Mouse (Mus musculus): ENCODE data around the gene Lypd1. TPM values are rescaled to one million over a fixed set of nuclear protein-coding genes. Genes with fewer than 3 reads are reported as not detected.

The Lypd1 gene
- polyA plus RNA-seq, 1 experiment from 2014 or later, result 50.5 TPM

GRCm38 (mm10) chr1:125910211-125910870, 2.6 kb downstream of the Lypd1 start:
- no peaks in the 10 kb centered on the region for H3K9me3 ChIP-seq
- peak overlapping the region; percentile 73 for H3K9ac ChIP-seq
- peak overlapping the region; percentile 9; the same call in 1 of the 2 replicates for H3K27ac ChIP-seq (replicated peaks)
- H3K27me3 ChIP-seq, result peaks cover 29% of the 10 kb centered on the region
- H3K4me2 ChIP-seq, result peak overlapping the region; percentile 98
- whole genome bisulfite sequencing, result 7% methylated on average over 14 of the region's 14 CpGs
- peak; percentile 38 for ATAC-seq (ENCODE audit: low read depth)
- peak overlapping the region; percentile 53 for H3K4me3 ChIP-seq
- H3K36me3 ChIP-seq, result no peaks in the 10 kb centered on the region
- H3K4me1 ChIP-seq (replicated peaks), result peaks cover 35% of the 10 kb centered on the region

GRCm38 (mm10) chr1:125893158-125893557, 19.7 kb downstream of the Lypd1 start:
- Histone ChIP-seq H3K36me3 (no peaks in the 10 kb centered on the region), H3K9me3 (no peaks in the 10 kb centered on the region), H3K4me2 (no peak overlapping the region), H3K9ac (no peak overlapping the region), H3K4me3 (no peak overlapping the region), H3K4me1 (replicated peaks) (no peaks in the 10 kb centered on the region), H3K27ac (replicated peaks) (no peak overlapping the region), H3K27me3 (no peaks in the 10 kb centered on the region)
- 69% methylated on average over 9 of the region's 9 CpGs for WGBS
- ATAC-seq (ENCODE audit: low read depth), result no peak

GRCm38 (mm10) chr1:125870056-125870455, 42.8 kb downstream of the Lypd1 start:
- Histone ChIP-seq H3K4me1 (replicated peaks) (no peaks in the 10 kb centered on the region), H3K36me3 (no peaks in the 10 kb centered on the region), H3K4me2 (no peak overlapping the region), H3K4me3 (no peak overlapping the region), H3K27me3 (no peaks in the 10 kb centered on the region), H3K9ac (no peak overlapping the region), H3K27ac (replicated peaks) (no peak overlapping the region), H3K9me3 (no peaks in the 10 kb centered on the region)
- WGBS, result 32% methylated on average over 7 of the region's 7 CpGs
- ATAC-seq (ENCODE audit: low read depth), result no peak

GRCm38 (mm10) chr1:125858631-125859030, 54.3 kb downstream of the Lypd1 start:
- ATAC-seq (ENCODE audit: low read depth), result no peak
- Histone ChIP-seq H3K36me3 (no peaks in the 10 kb centered on the region), H3K4me3 (no peak overlapping the region), H3K27me3 (no peaks in the 10 kb centered on the region), H3K4me2 (no peak overlapping the region), H3K4me1 (replicated peaks) (peaks cover 11% of the 10 kb centered on the region; the same call in 1 of the 2 replicates), H3K9me3 (no peaks in the 10 kb centered on the region), H3K27ac (replicated peaks) (no peak overlapping the region), H3K9ac (no peak overlapping the region)
- 47% methylated on average over 5 of the region's 5 CpGs for WGBS

DNA sequence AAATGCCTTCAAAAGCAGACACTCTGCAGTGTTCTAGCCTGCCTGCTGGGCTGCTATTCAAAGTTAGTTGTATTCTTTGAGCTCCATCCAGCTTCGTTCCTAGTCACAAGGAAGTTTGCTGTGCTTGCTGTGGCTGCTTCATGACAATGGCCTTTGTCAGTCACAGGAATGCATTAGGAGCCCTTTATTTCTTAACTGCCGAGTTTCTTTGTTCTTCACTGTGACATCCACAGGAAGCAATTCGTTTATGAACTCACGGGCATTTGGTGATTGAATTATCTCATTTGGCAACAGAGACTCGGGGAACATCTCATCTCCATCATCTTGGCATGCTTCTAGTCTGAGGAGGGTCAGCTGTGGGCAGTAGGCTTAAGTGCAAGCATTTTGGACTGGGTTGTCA, 58.3 kb downstream of the Lypd1 start:
- Histone ChIP-seq H3K27me3 (no peaks in the 10 kb centered on the region), H3K27ac (replicated peaks) (no peak overlapping the region), H3K4me2 (no peak overlapping the region), H3K4me3 (no peak overlapping the region), H3K4me1 (replicated peaks) (peaks cover 11% of the 10 kb centered on the region; the same call in 1 of the 2 replicates), H3K9me3 (no peaks in the 10 kb centered on the region), H3K9ac (no peak overlapping the region), H3K36me3 (no peaks in the 10 kb centered on the region)
- 1% methylated on average over 5 of the region's 5 CpGs for WGBS
- no peak for ATAC-seq (ENCODE audit: low read depth)

GRCm38 (mm10) chr1:125839746-125840392, 73.0 kb downstream of the Lypd1 start:
- ATAC-seq (ENCODE audit: low read depth), result no peak
- Histone ChIP-seq H3K4me2 (no peak overlapping the region), H3K4me1 (replicated peaks) (peaks cover 13% of the 10 kb centered on the region), H3K27ac (replicated peaks) (no peak overlapping the region), H3K4me3 (no peak overlapping the region), H3K27me3 (no peaks in the 10 kb centered on the region), H3K36me3 (no peaks in the 10 kb centered on the region), H3K9me3 (no peaks in the 10 kb centered on the region), H3K9ac (no peak overlapping the region)
- WGBS, result 53% methylated on average over 13 of the region's 13 CpGs

DNA sequence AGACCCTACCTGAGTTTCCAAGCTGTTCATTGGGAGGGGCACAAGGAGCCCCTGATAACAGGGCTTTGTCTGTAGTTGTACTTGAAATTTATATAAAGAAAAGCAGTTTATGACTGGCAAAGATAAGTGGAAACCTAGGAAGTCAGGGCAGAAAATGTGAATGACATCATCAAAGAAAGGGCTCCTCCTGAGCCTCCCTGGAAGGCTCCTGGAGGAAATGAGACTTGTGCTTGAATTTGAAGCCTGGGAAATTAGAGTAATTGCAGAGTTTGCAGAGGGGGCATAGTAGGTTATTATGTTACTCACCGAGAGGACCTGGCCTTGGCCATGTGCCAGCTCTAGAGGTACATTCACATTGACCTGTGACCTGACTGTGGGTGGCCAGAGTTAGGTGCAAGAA, 75.4 kb downstream of the Lypd1 start:
- no peaks in the 10 kb centered on the region for H3K27me3 ChIP-seq
- no peak overlapping the region for H3K4me2 ChIP-seq
- H3K9ac ChIP-seq, result no peak overlapping the region
- no peak for ATAC-seq (ENCODE audit: low read depth)
- H3K36me3 ChIP-seq, result no peaks in the 10 kb centered on the region
- H3K27ac ChIP-seq (replicated peaks), result no peak overlapping the region
- no peak overlapping the region for H3K4me3 ChIP-seq
- no peaks in the 10 kb centered on the region for H3K9me3 ChIP-seq
- whole genome bisulfite sequencing, result 45% methylated on average over 1 of the region's 1 CpGs
- H3K4me1 ChIP-seq (replicated peaks), result peaks cover 13% of the 10 kb centered on the region

DNA sequence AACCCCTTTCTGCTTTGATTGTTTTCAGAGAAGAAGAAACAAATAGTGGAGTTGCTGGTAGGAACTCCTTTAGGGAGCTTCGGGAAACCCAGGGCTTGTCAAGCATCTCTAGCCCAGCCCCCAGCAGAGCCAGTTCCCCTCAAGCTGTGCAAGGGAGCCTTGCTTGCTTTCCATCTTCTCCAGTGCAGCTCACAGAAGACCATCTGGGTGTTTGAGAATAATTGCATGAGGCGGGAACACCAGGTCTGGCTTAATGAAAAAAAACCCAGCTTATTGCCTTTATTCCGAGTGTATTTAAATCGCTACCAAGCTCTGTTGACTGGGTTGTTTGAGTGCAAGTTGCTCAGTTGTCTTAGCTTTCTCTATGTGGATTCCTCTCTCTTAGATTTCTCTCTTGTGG, 89.3 kb downstream of the Lypd1 start:
- Histone ChIP-seq H3K9me3 (no peaks in the 10 kb centered on the region), H3K4me1 (replicated peaks) (no peaks in the 10 kb centered on the region), H3K4me2 (no peak overlapping the region), H3K27ac (replicated peaks) (no peak overlapping the region), H3K27me3 (no peaks in the 10 kb centered on the region), H3K36me3 (no peaks in the 10 kb centered on the region), H3K9ac (no peak overlapping the region), H3K4me3 (no peak overlapping the region)
- WGBS, result 78% methylated on average over 4 of the region's 4 CpGs
- ATAC-seq (ENCODE audit: low read depth), result no peak

DNA sequence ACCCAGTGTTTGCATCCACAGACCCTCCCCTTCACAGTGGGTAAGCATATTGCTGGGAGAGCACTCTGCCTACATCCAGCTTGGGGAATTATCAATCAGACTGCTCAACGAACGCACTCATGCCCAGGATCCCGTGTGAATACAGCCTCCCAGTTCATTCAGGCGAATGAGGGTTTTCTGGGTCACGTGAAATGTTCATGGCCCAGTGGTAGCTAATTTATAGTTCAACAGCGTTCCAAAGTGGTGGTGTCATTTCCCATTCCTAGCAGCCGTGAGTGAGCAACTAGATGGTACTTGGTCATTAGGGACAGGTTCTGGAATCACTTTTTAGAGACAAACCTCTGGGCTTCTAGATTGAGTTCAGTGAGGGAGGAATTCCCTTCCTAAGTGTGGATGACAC, 91.8 kb downstream of the Lypd1 start:
- no peak overlapping the region for H3K4me3 ChIP-seq
- H3K4me2 ChIP-seq, result no peak overlapping the region
- no peak overlapping the region for H3K9ac ChIP-seq
- H3K4me1 ChIP-seq (replicated peaks), result no peaks in the 10 kb centered on the region
- H3K27me3 ChIP-seq, result no peaks in the 10 kb centered on the region
- no peak for ATAC-seq (ENCODE audit: low read depth)
- no peaks in the 10 kb centered on the region for H3K36me3 ChIP-seq
- no peak overlapping the region for H3K27ac ChIP-seq (replicated peaks)
- 56% methylated on average over 7 of the region's 7 CpGs for WGBS
- no peaks in the 10 kb centered on the region for H3K9me3 ChIP-seq

Other genes starting within 250 kb of the Lypd1 start
- 0.12 TPM in 1 of 2 replicates, not detected in the other for gene Gpr39, start 236.1 kb downstream of the Lypd1 start, polyA plus RNA-seq (2015; fragmentation: Nextera tagmentation; extraction: Ambion mirVana)

Measured in neural tube, embryonic 13.5 days (tissue).